Mouse (Mus musculus): Measurements from ENCODE around the gene Tgfbr1. TPM values are rescaled to one million over a fixed set of nuclear protein-coding genes. Genes with fewer than 3 reads are reported as not detected.

Gene Tgfbr1
- polyA plus RNA-seq, 1 experiment from 2014 or later = 51.9 TPM

Other genes starting within 250 kb of the Tgfbr1 start
- 1.1 and 1.5 TPM in 2 replicates for gene Col15a1, start 145.1 kb upstream of the Tgfbr1 start, polyA plus RNA-seq (2016; fragmentation: Nextera tagmentation; extraction: Ambion mirVana)
- gene Alg2, start 121.1 kb downstream of the Tgfbr1 start, polyA plus RNA-seq (2016; fragmentation: Nextera tagmentation; extraction: Ambion mirVana) = 36.2 and 57.0 TPM in 2 replicates
- gene Sec61b, start 121.4 kb downstream of the Tgfbr1 start, polyA plus RNA-seq (2016; fragmentation: Nextera tagmentation; extraction: Ambion mirVana) = 205 and 295 TPM in 2 replicates